Mouse (Mus musculus) CH12.LX (cell line): ENCODE measurements at regions not wholly inside any gene's neighbourhood (a gene's known extent, or its start where the extent isn't known, plus 50 kb on each side); places are given as distances from the start of the nearest gene placed in this dataset.

Experiments used
- DNase-seq: peaks from one replicate; pipeline ENCODE4 v3.0.0-alpha.2; 2013; ENCODE audit errors: extremely low read depth
- H3K27ac ChIP-seq: 2 replicates; pipeline ENCODE4 v1.5.1; 2012; ENCODE audit warnings: low read depth, mild to moderate bottlenecking, control low read depth, moderate library complexity; ENCODE audit not compliant: insufficient read depth
- H3K27me3 ChIP-seq: replicated peaks from 2 replicates; pipeline ENCODE3; 2012; ENCODE audit warnings: inconsistent platforms
- H3K36me3 ChIP-seq, 2 experiments: replicated peaks in 1 of 2; 2 replicates each; pipeline versions ENCODE3 to v1.6.1; 2012; ENCODE audit warnings: inconsistent platforms in 1 of 2, low read length in 1 of 2, mild to moderate bottlenecking in 1 of 2, mixed read lengths in 1 of 2, moderate library complexity in 1 of 2; ENCODE audit not compliant: control insufficient read depth in 1 of 2, insufficient read depth in 1 of 2
- H3K4me1 ChIP-seq, 2 experiments: 2 replicates each; pipeline ENCODE4 v1.6.1; 2012; ENCODE audit warnings: inconsistent platforms in 1 of 2, moderate library complexity in 1 of 2; ENCODE audit not compliant: insufficient read depth in 2 of 2, control insufficient read depth in 1 of 2
- H3K4me2 ChIP-seq: 2 replicates; pipeline ENCODE4 v1.6.1; 2012; ENCODE audit warnings: low read depth, mild to moderate bottlenecking, control low read depth; ENCODE audit not compliant: poor library complexity, insufficient read depth, severe bottlenecking
- H3K4me3 ChIP-seq, 3 experiments: fragments of 150-350 bp in 1 of 3; sonication (generic) in 1 of 3; replicated peaks in 1 of 3; 2 replicates each; pipeline versions ENCODE3 to v1.5.1; 2011 to 2012; ENCODE audit warnings: low read depth in 2 of 3, low read length in 2 of 3, mild to moderate bottlenecking in 2 of 3, moderate library complexity in 2 of 3, control low read depth in 1 of 3, improper control_type of control experiment in 1 of 3, inconsistent platforms in 1 of 3, mixed read lengths in 1 of 3; ENCODE audit not compliant: poor library complexity in 1 of 3
- H3K79me2 ChIP-seq: replicated peaks from 2 replicates; pipeline ENCODE4 v1.6.1; 2012; ENCODE audit warnings: mild to moderate bottlenecking, moderate library complexity; ENCODE audit not compliant: control insufficient read depth, poor library complexity, insufficient read depth, severe bottlenecking; ENCODE audit errors: extremely low read depth
- H3K9ac ChIP-seq: 2 replicates; pipeline ENCODE4 v1.6.1; 2012; ENCODE audit warnings: low read depth, mild to moderate bottlenecking, control low read depth, moderate library complexity; ENCODE audit not compliant: insufficient read depth
- H3K9me3 ChIP-seq: replicated peaks from 2 replicates; pipeline ENCODE3; 2012; ENCODE audit warnings: low read length, inconsistent platforms, mixed read lengths
- CHD1 ChIP-seq: IDR thresholded peaks from 2 replicates; pipeline ENCODE4 v1.6.1; 2012; ENCODE audit warnings: low read depth, low read length, improper control_type of control experiment, inconsistent platforms
- CHD2 ChIP-seq: IDR thresholded peaks from 2 replicates; pipeline ENCODE4 v1.6.1; 2011; ENCODE audit warnings: low read length, improper control_type of control experiment
- CTCF ChIP-seq, 2 experiments: IDR thresholded peaks in 1 of 2; conservative IDR thresholded peaks in 1 of 2; 2 replicates each; pipeline ENCODE4 v1.5.1; 2011 to 2012; ENCODE audit warnings: low read depth in 2 of 2, low read length in 2 of 2, improper control_type of control experiment in 1 of 2, inconsistent platforms in 1 of 2, mild to moderate bottlenecking in 1 of 2, moderate library complexity in 1 of 2
- E2F4 ChIP-seq: IDR thresholded peaks from 2 replicates; pipeline ENCODE4 v1.6.1; 2011; ENCODE audit warnings: low read depth, low read length, improper control_type of control experiment; ENCODE audit not compliant: insufficient replicate concordance
- ELF1 ChIP-seq: IDR thresholded peaks from 2 replicates; pipeline ENCODE4 v1.6.1; 2014; ENCODE audit warnings: low read depth, mild to moderate bottlenecking, inconsistent platforms, low read length, improper control_type of control experiment
- EP300 ChIP-seq: IDR thresholded peaks from 2 replicates; pipeline ENCODE4 v1.6.1; 2011; ENCODE audit warnings: low read length, improper control_type of control experiment
- GABPA ChIP-seq: IDR thresholded peaks from 2 replicates; pipeline ENCODE4 v1.6.1; 2012; ENCODE audit warnings: low read depth, low read length, improper control_type of control experiment, inconsistent platforms; ENCODE audit not compliant: insufficient replicate concordance
- IRF4 ChIP-seq: IDR thresholded peaks from 2 replicates; pipeline ENCODE4 v1.6.1; 2014; ENCODE audit warnings: low read depth, mild to moderate bottlenecking, inconsistent platforms, low read length, improper control_type of control experiment
- JUN ChIP-seq: IDR thresholded peaks from 2 replicates; pipeline ENCODE4 v1.6.1; 2011; ENCODE audit warnings: low read depth, mild to moderate bottlenecking, low read length, improper control_type of control experiment, moderate library complexity; ENCODE audit not compliant: insufficient read depth
- JUND ChIP-seq: conservative IDR thresholded peaks from 2 replicates; pipeline ENCODE4 v1.6.1; 2011; ENCODE audit warnings: low read depth, low read length, improper control_type of control experiment
- MAFK ChIP-seq: IDR thresholded peaks from 2 replicates; pipeline ENCODE4 v1.6.1; 2011; ENCODE audit warnings: low read length, improper control_type of control experiment; ENCODE audit not compliant: insufficient replicate concordance
- MAX ChIP-seq: IDR thresholded peaks from 2 replicates; pipeline ENCODE4 v1.6.1; 2011; ENCODE audit warnings: low read length, improper control_type of control experiment
- MEF2A ChIP-seq: IDR thresholded peaks from 2 replicates; pipeline ENCODE4 v1.6.1; 2014; ENCODE audit warnings: low read depth, mild to moderate bottlenecking, inconsistent platforms, low read length, improper control_type of control experiment, borderline replicate concordance
- NRF1 ChIP-seq: IDR thresholded peaks from 2 replicates; pipeline ENCODE4 v1.6.1; 2014; ENCODE audit warnings: low read depth, mild to moderate bottlenecking, inconsistent platforms, low read length, improper control_type of control experiment, moderate library complexity
- RCOR1 ChIP-seq: conservative IDR thresholded peaks from 2 replicates; pipeline ENCODE4 v1.6.1; 2012; ENCODE audit warnings: low read depth, mild to moderate bottlenecking, inconsistent platforms, low read length, improper control_type of control experiment
- USF1 ChIP-seq: IDR thresholded peaks from 2 replicates; pipeline ENCODE4 v1.6.1; 2014; ENCODE audit warnings: low read depth, mild to moderate bottlenecking, inconsistent platforms, low read length, improper control_type of control experiment
- USF2 ChIP-seq: conservative IDR thresholded peaks from 2 replicates; pipeline ENCODE4 v1.6.1; 2011; ENCODE audit warnings: low read depth, low read length, improper control_type of control experiment
- ZMIZ1 ChIP-seq: IDR thresholded peaks from 2 replicates; pipeline ENCODE4 v1.6.1; 2012; ENCODE audit warnings: low read depth, mild to moderate bottlenecking, inconsistent platforms, low read length, improper control_type of control experiment
- ZNF384 ChIP-seq: IDR thresholded peaks from 2 replicates; pipeline ENCODE4 v1.6.1; 2012; ENCODE audit warnings: low read depth, low read length, improper control_type of control experiment, inconsistent platforms
- dilution Hi-C: fragments of 300-500 bp; cut with MboI; formaldehyde crosslinking; loops from 2 replicates; pipeline ENCODE4 v1.14.3; 2020; ENCODE audit warnings: low sequenced_read_pairs; ENCODE audit not compliant: extremely low pct_unique_long_range_greater_than_20kb, extremely low pct_ligation_motif_present
- in situ Hi-C: fragments of 300-500 bp; cut with MboI; formaldehyde crosslinking; loops from 3 replicates; pipeline ENCODE4 v1.14.3; 2019; ENCODE audit warnings: low sequenced_read_pairs, low pct_ligation_motif_present, low pct_unique_long_range_greater_than_20kb, mixed read lengths

GRCm38 (mm10) chr12:118698110-118698509, 148.0 kb upstream of the Sp8 start:
- no peak for DNase-seq
- Histone ChIP-seq H3K9ac (no peak overlapping the region), H3K79me2 (no peaks in the 10 kb centered on the region), H3K4me3 (no peak overlapping the region), H3K9me3 (no peaks in the 10 kb centered on the region), H3K27ac (no peak overlapping the region), H3K27me3 (no peaks in the 10 kb centered on the region), H3K36me3 (no peaks in the 10 kb centered on the region), H3K4me1 (peaks cover 0 to 5% of the 10 kb centered on the region in 2 experiments; a peak in 1 of 4 replicates), H3K4me2 (no peak overlapping the region)
- dilution Hi-C loops (no loop called here), in situ Hi-C loops (no loop called here)
- TF ChIP-seq ZMIZ1 (no peak), RCOR1 (no peak), MAX (no peak), JUN (no peak), MAFK (peak; percentile 52; the same call in 1 of the 2 replicates)

- DNase-seq, result peak; percentile 3
- Histone ChIP-seq H3K79me2 (no peaks in the 10 kb centered on the region), H3K4me1 (peaks cover 0 to 5% of the 10 kb centered on the region in 2 experiments; a peak in 1 of 4 replicates), H3K9ac (no peak overlapping the region), H3K9me3 (no peaks in the 10 kb centered on the region), H3K27me3 (no peaks in the 10 kb centered on the region), H3K36me3 (no peaks in the 10 kb centered on the region), H3K27ac (no peak overlapping the region), H3K4me3 (no peak overlapping the region), H3K4me2 (no peak overlapping the region)
- dilution Hi-C loops (no loop called here), in situ Hi-C loops (no loop called here)
- TF ChIP-seq IRF4 (no peak), CTCF (conservative IDR thresholded peaks at IDR 0.05 in 1 of 2, IDR thresholded peaks at IDR 0.05 in 1 of 2; ENCODE audit: low read depth in 2 of 2, low read length in 2 of 2) (no peak), JUND (no peak), ELF1 (no peak), NRF1 (no peak), CHD2 (no peak), USF1 (no peak), E2F4 (no peak), EP300 (no peak), RCOR1 (no peak), CHD1 (no peak), MEF2A (no peak), GABPA (no peak), ZNF384 (no peak), USF2 (no peak)
Measured at GRCm38 (mm10) chr12:118694701-118695100, 151.4 kb upstream of the Sp8 start.
